Mouse (Mus musculus) ES-Bruce4 (cell line): ENCODE results near the gene Camsap2. TPM values are rescaled to one million over a fixed set of nuclear protein-coding genes. Genes with fewer than 3 reads are reported as not detected.

Source experiments
- H3K27ac ChIP-seq: 2 replicates; pipeline ENCODE4 v1.5.1; 2012; ENCODE audit warnings: low read length, inconsistent platforms; ENCODE audit not compliant: insufficient read depth
- H3K27me3 ChIP-seq: 2 replicates; pipeline ENCODE4 v1.6.1; 2012; ENCODE audit warnings: mild to moderate bottlenecking, low read length, inconsistent platforms; ENCODE audit not compliant: control insufficient read depth, poor library complexity, insufficient read depth, severe bottlenecking
- H3K36me3 ChIP-seq: 2 replicates; pipeline ENCODE4 v1.6.1; 2012; ENCODE audit warnings: inconsistent platforms, mild to moderate bottlenecking, low read length, moderate library complexity; ENCODE audit not compliant: control insufficient read depth, poor library complexity, insufficient read depth, severe bottlenecking
- H3K4me1 ChIP-seq: one replicate; pipeline ENCODE4 v1.8.1; 2011; ENCODE audit warnings: low read length; ENCODE audit not compliant: control insufficient read depth, insufficient read depth
- H3K4me3 ChIP-seq: 2 replicates; pipeline ENCODE4 v1.5.1; 2011; ENCODE audit warnings: low read depth, mild to moderate bottlenecking, low read length
- H3K9ac ChIP-seq: 2 replicates; pipeline ENCODE4 v1.6.1; 2012; ENCODE audit warnings: low read depth, mild to moderate bottlenecking, inconsistent platforms; ENCODE audit not compliant: poor library complexity, severe bottlenecking
- H3K9me3 ChIP-seq: replicated peaks from 2 replicates; pipeline ENCODE4 v1.6.1; 2012; ENCODE audit warnings: mild to moderate bottlenecking, low read length, inconsistent platforms; ENCODE audit not compliant: control insufficient read depth, poor library complexity, insufficient read depth, severe bottlenecking
- CTCF ChIP-seq: IDR thresholded peaks from one replicate; pipeline ENCODE4 v1.8.1; 2011; ENCODE audit warnings: low read depth, low read length
- EP300 ChIP-seq: IDR thresholded peaks from 2 replicates; pipeline ENCODE4 v1.6.1; 2011; ENCODE audit warnings: low read depth, low read length; ENCODE audit not compliant: insufficient read depth
- POLR2A ChIP-seq: IDR thresholded peaks from one replicate; pipeline ENCODE4 v1.8.1; 2011; ENCODE audit warnings: low read length; ENCODE audit not compliant: insufficient read depth
- polyA plus RNA-seq: library from polyadenylated mRNA; stranded (reverse); fragments of >200 nt; gene quantifications from 2 replicates; pipeline ENCODE4 v1.2.4, GENCODE M21; 2011; ENCODE audit warnings: low read depth; ENCODE audit not compliant: missing spikeins, insufficient read depth, insufficient read length

The Camsap2 gene
- polyA plus RNA-seq, 1 experiment = 37.0 TPM

GRCm38 (mm10) chr1:136238495-136238894, 107.4 kb downstream of the Camsap2 start:
- Histone ChIP-seq H3K9me3 (no peaks in the 10 kb centered on the region), H3K9ac (no peak overlapping the region), H3K27me3 (no peaks in the 10 kb centered on the region), H3K4me1 (no peaks in the 10 kb centered on the region), H3K4me3 (no peak overlapping the region), H3K36me3 (no peaks in the 10 kb centered on the region), H3K27ac (no peak overlapping the region)
- no peak for TF ChIP-seq POLR2A
- TF ChIP-seq CTCF = no peak
- no peak for TF ChIP-seq EP300

GRCm38 (mm10) chr1:136234595-136235092, 111.3 kb downstream of the Camsap2 start:
- H3K9me3 ChIP-seq = no peaks in the 10 kb centered on the region
- H3K9ac ChIP-seq = peak overlapping the region; percentile 89
- peaks cover 3% of the 10 kb centered on the region for H3K4me1 ChIP-seq
- H3K27me3 ChIP-seq = no peaks in the 10 kb centered on the region
- H3K36me3 ChIP-seq = no peaks in the 10 kb centered on the region
- no peak overlapping the region for H3K27ac ChIP-seq
- TF ChIP-seq CTCF (peak; percentile 12), POLR2A (no peak)
- peak overlapping the region; percentile 73 for H3K4me3 ChIP-seq

- no peak for TF ChIP-seq POLR2A
- TF ChIP-seq EP300 = 0 out of 2 replicates have a peak, but pooled peaks have one; percentile 5
- Histone ChIP-seq H3K9me3 (no peaks in the 10 kb centered on the region), H3K4me1 (peaks cover 6% of the 10 kb centered on the region), H3K9ac (peak within 1 kb of the TSS; percentile 89), H3K4me3 (peak within 1 kb of the TSS; percentile 73), H3K27me3 (no peaks in the 10 kb centered on the region), H3K36me3 (no peaks in the 10 kb centered on the region), H3K27ac (peak within 1 kb of the TSS; percentile 70)
Observed at GRCm38 (mm10) chr1:136233892-136234594, 111.9 kb downstream of the Camsap2 start, which contains the start of gene Inava. Inava (minus strand) TSS chr1:136234264.

- Histone ChIP-seq H3K9me3 (no peaks in the 10 kb centered on the region), H3K36me3 (no peaks in the 10 kb centered on the region), H3K4me1 (peaks cover 14% of the 10 kb centered on the region), H3K9ac (peak overlapping the region; percentile 89), H3K27me3 (no peaks in the 10 kb centered on the region), H3K4me3 (peak overlapping the region; percentile 73), H3K27ac (peak overlapping the region; percentile 70)
- TF ChIP-seq POLR2A = no peak
- TF ChIP-seq EP300 = no peak
- no peak for TF ChIP-seq CTCF
Observed at GRCm38 (mm10) chr1:136232986-136233790, 112.7 kb downstream of the Camsap2 start.

- peak overlapping the region; percentile 89 for H3K9ac ChIP-seq
- peaks cover 18% of the 10 kb centered on the region for H3K4me1 ChIP-seq
- TF ChIP-seq POLR2A (no peak), EP300 (no peak), CTCF (no peak)
- peak overlapping the region; percentile 70 for H3K27ac ChIP-seq
- H3K9me3 ChIP-seq = no peaks in the 10 kb centered on the region
- H3K36me3 ChIP-seq = no peaks in the 10 kb centered on the region
- no peaks in the 10 kb centered on the region for H3K27me3 ChIP-seq
- H3K4me3 ChIP-seq = peak overlapping the region; percentile 73
Observed at GRCm38 (mm10) chr1:136232285-136232926, 113.5 kb downstream of the Camsap2 start.
